29 mouse cellular contexts compared by ENCODE assay signal in genomic region chr3:151576155-151576554, GRCm38 (mm10).
DNase-seq lines count a peak whose midpoint lies in the region; ATAC-seq and TF ChIP-seq lines count a peak whose summit lies in the region.
"Had no signal": no experiment of that assay in that cellular context is flagged by ENCODE, and none has a peak within 500 bp of the region (broad histone marks: within the 10 kb centered on the region; RNA-seq: fewer than 3 reads in every experiment).

No protein-coding gene starts in this region.

- H3K9me3 ChIP-seq in forebrain, postnatal 0 days (ENCODE audit: low read length): no peaks in the 10 kb centered on the region
- no peaks in the 10 kb centered on the region for H3K9me3 ChIP-seq in forebrain, embryonic 15.5 days
- H3K9me3 ChIP-seq: heart, embryonic 13.5 days; limb, embryonic 12.5 days; liver, embryonic 15.5 days had no signal

- no peak for TF ChIP-seq CTCF in forebrain, postnatal 0 days (IDR thresholded peaks at IDR 0.05; ENCODE audit: low read depth)
- TF ChIP-seq CTCF in brain, embryonic 14.5 days (IDR thresholded peaks at IDR 0.05; ENCODE audit: borderline replicate concordance, extremely low read depth, insufficient read depth, insufficient read length): no peak

- no peaks in the 10 kb centered on the region for H3K27me3 ChIP-seq in forebrain, postnatal 0 days (ENCODE audit: insufficient read depth, low read length)
- no peaks in the 10 kb centered on the region for H3K27me3 ChIP-seq in forebrain, embryonic 15.5 days
- H3K27me3 ChIP-seq: heart, embryonic 13.5 days; limb, embryonic 12.5 days; liver, embryonic 15.5 days had no signal

- no peaks in the 10 kb centered on the region for H3K4me1 ChIP-seq in forebrain, postnatal 0 days (ENCODE audit: insufficient read depth)
- no peaks in the 10 kb centered on the region for H3K4me1 ChIP-seq in forebrain, embryonic 15.5 days
- H3K4me1 ChIP-seq: heart, embryonic 13.5 days; limb, embryonic 12.5 days; liver, embryonic 15.5 days had no signal

- TF ChIP-seq POLR2A in brain, embryonic 14.5 days (IDR thresholded peaks at IDR 0.05; ENCODE audit: borderline replicate concordance, extremely low read depth, insufficient read depth, insufficient read length, poor library complexity, severe bottlenecking): no peak

- WGBS in forebrain, postnatal 0 days: 45% methylated on average over 3 of the region's 3 CpGs
- 56% methylated on average over 3 of the region's 3 CpGs for WGBS in forebrain, embryonic 15.5 days

- intact Hi-C loops in left cerebral cortex, postnatal 36 days (cut with DNase I): no loop called here

- no peak for DNase-seq in forebrain, postnatal 0 days
- peak; percentile 28 to 71 for DNase-seq in left cerebral cortex, adult 9 months (ENCODE audit: low spot score in 2 of 2)
- DNase-seq in left cerebral cortex, postnatal 36 days (ENCODE audit: low spot score in 2 of 2): no peak
- peak; percentile 48 for DNase-seq in Muller cell, postnatal 12 days (ENCODE audit: inconsistent ontology term)
- DNase-seq in brain, embryonic 14.5 days (ENCODE audit: low read depth): peak; percentile 37
- no peak for DNase-seq in urinary bladder, postnatal 10 days (ENCODE audit: low spot score)
- DNase-seq: adrenal gland, postnatal 25 days; cerebellum, adult 2 months; cerebellum, postnatal 14 days; gastrocnemius, postnatal 10 days; heart, postnatal 10 days; kidney, adult 9 months; kidney, postnatal 10 days; lung, embryonic 14.5 days; right cerebral cortex, postnatal 25 days; thymus, adult 2 months; thymus, postnatal 36 days had no signal

- no peak overlapping the region for H3K4me3 ChIP-seq in forebrain, postnatal 0 days (ENCODE audit: low read depth, low read length)
- H3K4me3 ChIP-seq in forebrain, embryonic 15.5 days: no peak overlapping the region
- H3K4me3 ChIP-seq: erythroblast, embryonic 14.5 days; heart, embryonic 13.5 days; left cerebral cortex, adult 2 months; limb, embryonic 12.5 days; liver, embryonic 15.5 days had no signal

- H3K36me3 ChIP-seq in forebrain, postnatal 0 days (ENCODE audit: insufficient read depth): no peaks in the 10 kb centered on the region
- H3K36me3 ChIP-seq in forebrain, embryonic 15.5 days: no peaks in the 10 kb centered on the region
- H3K36me3 ChIP-seq: heart, embryonic 13.5 days; limb, embryonic 12.5 days; liver, embryonic 15.5 days had no signal

- no peak overlapping the region for H3K4me2 ChIP-seq in forebrain, postnatal 0 days (ENCODE audit: low read depth)
- no peak overlapping the region for H3K4me2 ChIP-seq in forebrain, embryonic 15.5 days (replicated peaks)
- H3K4me2 ChIP-seq: heart, embryonic 13.5 days; hindbrain, embryonic 14.5 days; limb, embryonic 12.5 days; liver, embryonic 15.5 days; lung, embryonic 14.5 days; midbrain, embryonic 11.5 days had no signal

- no peak overlapping the region for H3K9ac ChIP-seq in forebrain, postnatal 0 days
- no peak overlapping the region for H3K9ac ChIP-seq in forebrain, embryonic 15.5 days (replicated peaks)
- H3K9ac ChIP-seq: heart, embryonic 13.5 days; hindbrain, embryonic 14.5 days; limb, embryonic 12.5 days; liver, embryonic 15.5 days; lung, embryonic 14.5 days had no signal

- H3K27ac ChIP-seq in forebrain, postnatal 0 days (ENCODE audit: low read depth, low read length): no peak overlapping the region
- H3K27ac ChIP-seq in forebrain, embryonic 15.5 days (replicated peaks): no peak overlapping the region
- H3K27ac ChIP-seq: heart, embryonic 13.5 days; hindbrain, embryonic 14.5 days; left cerebral cortex, adult 2 months; limb, embryonic 12.5 days; liver, embryonic 15.5 days; stomach, postnatal 0 days had no signal

- ATAC-seq in forebrain, postnatal 0 days: peak; percentile 63; the same call in 1 of the 2 replicates
- ATAC-seq in forebrain, embryonic 15.5 days (replicated peaks): no peak
- ATAC-seq: CD4-positive, CD25-positive, alpha-beta regulatory T cell, adult 4 months; intestine, postnatal 0 days; midbrain, embryonic 16.5 days had no signal

Comparison
In these comparisons a context has a peak if more than half of its experiments do, and no peak if none do; other contexts are left out.
1. DNase-seq: peak in left cerebral cortex, adult 9 months (2 of 2), Muller cell, postnatal 12 days (single experiment) and brain, embryonic 14.5 days (single experiment); none in forebrain, postnatal 0 days (single experiment), left cerebral cortex, postnatal 36 days (0 of 2) and urinary bladder, postnatal 10 days (single experiment).